Mouse (Mus musculus) yolk sac, embryonic 10.5 days (tissue): Measurements from ENCODE around the gene 0610009B22Rik.
"Not testable (repeated sequence)": the region's sequence is repeated elsewhere in the genome, so short reads cannot be mapped to it uniquely, and the experiment has no call there.

Source experiments
- DNase-seq: peaks from one replicate; pipeline ENCODE4 v3.0.0-alpha.2; 2017; ENCODE audit warnings: low spot score

0610009B22Rik gene

DNA sequence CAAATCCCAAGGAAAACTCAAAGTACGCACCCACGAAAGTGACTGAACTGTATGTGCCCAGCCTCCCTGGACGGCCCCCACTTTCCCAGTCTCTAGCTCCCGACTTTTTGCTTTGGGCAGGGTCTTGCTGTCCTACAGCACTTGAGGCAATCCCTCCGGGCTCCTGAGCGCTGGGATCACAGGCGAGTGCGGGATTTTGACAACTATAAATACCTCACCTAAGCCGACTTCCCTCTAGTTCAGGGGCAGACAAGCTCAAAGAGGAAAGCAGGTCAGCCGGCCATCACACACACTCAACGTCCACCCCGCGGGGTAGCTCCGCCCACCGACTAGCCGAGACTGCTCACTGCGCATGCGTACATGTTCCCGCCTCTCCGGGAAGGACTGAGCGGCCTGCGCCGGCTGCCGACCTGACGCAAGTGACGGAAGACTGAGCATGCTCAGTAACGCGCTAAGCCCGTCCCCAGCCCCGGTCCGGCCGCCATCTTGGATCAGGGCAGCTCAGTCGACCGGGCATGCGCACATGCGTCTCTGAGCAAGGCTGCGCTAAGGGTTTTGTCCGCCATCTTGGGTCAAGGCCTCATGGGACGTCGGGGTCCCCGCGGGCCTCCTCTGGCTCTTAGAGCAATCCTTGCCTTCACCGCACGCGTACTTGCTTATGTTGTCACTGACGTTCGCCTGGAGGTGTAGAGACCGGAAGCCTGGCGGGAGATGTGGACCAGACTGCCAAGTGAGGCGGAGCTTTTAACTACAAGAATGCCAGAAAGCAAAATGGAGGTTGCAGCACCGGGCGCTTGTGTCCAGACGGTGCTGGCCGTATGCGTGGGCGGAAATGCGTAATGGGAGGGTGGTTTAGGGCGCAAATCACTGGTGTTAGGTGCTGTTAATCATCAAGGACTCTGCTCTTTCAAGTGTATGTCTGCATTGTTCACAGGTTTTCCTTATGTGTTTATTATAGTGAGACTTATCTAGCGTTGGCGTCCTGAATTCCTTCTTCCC, at the start of gene 0610009B22Rik:
Gene 0610009B22Rik (minus strand): TSS at position 545 of the 999 bp plus-strand sequence.
- DNase-seq = peak; percentile 100

DNA sequence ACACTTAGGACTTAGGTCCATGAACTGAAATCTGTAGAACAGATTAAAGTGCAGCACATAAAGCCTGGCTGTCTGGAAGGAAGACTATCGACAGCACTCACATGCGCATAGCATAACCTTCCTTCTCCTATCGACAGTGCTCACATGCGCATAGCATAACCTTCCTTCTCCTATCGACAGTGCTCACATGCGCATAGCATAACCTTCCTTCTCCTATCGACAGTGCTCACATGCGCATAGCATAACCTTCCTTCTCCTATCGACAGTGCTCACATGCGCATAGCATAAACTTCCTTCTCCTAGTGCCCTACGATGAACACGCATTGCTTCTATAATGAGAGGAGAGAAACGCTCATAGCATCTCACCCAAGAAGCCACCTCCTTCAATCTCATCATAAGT, 45.5 kb upstream of the 0610009B22Rik start:
- not testable (repeated sequence) for DNase-seq

DNA sequence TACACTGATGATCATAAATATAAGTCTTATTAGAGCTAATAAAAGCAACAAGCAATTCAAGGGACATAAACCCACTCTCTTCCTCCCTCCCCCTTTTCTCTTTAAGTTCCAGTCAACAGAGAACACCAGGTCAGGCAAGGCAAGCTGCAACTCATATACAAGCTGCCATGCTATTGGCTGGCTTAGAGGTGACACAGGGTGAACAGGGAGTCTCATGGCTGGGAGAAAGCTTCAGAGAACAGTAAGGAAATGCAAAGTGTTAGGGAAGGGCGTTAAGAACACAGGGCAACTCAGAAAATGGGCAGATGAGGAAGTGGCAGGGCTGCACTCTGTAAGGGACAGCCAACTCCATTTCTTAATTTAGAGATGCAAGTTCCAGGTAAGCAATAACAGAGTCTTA, 44.2 kb upstream of the 0610009B22Rik start:
- DNase-seq = no peak

DNA sequence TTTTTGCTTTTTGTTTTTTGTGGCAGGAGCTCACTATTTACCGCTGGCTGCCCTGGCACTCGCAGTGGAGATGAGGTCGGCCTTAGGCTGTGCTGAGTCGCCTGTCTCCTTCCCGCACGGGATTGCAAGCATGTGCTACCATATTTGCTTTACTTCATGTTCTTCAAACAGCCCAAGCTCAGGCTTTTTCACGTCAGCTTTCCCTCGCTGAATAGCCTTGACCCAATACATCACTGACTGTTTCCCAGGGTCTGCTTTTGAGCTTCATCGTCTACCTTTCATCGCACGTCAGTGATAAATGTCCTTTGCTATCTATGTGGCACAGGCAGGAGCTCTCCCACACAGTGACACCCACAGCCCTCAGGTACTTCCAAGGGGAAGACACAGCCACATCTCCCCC, 32.4 kb upstream of the 0610009B22Rik start:
- DNase-seq = no peak

DNA sequence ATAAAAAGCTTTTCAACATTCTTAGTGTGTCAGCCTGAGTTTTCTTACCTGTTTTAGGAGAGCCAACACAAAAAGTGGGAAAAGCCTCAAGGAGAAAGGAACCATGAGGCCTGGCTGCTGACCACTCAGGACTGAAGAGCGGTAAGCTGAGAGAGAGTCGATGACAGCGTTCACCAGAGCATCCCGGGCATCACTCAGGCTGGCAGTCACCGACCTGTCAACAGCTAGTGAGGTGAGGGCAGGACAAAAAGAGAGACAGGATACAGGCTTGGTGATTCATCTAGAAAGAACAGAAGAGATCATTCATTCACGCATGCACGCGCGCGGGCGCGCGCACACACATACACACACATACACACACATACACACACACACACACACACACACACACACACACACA, 18.4 kb upstream of the 0610009B22Rik start:
- no peak for DNase-seq

DNA sequence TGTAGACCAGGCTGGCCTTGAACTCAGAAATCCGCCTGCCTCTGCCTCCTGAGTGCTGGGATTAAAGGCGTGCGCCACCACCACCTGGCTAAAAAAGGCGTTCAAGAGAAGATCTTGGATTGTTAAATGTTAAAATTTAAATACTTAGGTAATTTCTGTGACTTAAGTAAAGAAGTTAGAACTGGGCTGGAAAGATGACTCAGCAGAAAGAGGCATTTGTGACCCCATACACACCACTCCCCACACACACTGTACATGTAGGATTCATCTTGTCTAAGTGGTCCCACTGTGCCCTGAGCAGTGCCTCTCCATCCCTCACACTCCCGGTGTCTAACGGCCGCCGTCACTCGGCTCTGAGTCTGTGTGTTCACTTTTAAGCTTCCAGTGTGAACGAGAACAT, 17.8 kb upstream of the 0610009B22Rik start:
- DNase-seq = no peak

DNA sequence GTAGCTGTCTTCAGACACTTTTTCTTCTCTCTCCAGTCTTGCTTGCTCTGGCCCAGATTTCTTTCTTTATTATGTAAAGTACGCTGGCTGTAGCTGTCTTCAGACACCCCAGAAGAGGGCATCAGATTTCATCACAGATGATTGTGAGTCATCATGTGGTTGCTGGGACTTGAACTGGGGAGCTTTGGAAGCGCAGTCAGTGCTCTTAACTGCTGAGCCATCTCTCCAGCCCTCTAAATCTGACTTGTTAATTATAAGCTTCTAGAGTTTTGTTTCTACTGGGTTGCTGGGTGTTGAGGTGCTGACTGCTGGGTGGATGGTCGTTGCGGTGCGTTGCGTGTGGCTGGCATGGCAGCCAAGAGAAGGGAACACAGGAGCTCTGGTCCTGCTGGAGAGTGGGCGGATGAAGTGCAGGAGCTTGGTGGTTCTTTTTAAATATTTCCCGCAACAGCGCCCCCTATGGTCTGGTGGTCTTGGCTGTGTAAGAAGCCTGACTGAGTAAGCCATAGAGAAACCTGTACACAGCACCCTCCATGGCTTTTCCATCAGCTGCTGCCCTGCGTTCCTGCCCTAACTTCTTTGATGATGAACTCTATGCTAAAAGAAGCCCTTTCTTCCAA, 14.8 kb upstream of the 0610009B22Rik start:
- no peak for DNase-seq

DNA sequence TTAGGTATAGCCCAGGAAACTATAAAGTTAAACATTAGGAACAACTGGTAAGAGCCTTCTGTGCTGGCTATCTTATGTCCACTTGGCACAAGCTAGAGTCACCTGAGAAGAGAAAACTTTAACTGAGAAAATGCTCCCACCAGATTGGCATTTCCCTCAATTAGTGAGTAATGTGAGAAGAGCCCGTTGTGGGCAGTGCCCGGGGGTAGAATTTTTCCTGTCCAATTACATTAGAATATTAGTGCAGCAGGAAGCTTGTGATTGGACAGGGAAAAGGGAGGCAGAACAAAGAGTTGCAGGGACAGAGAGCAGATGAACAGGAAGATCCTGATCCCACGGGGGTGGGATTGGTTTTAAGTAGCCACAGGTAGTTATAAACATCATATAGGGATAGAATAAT, 14.2 kb upstream of the 0610009B22Rik start:
- no peak for DNase-seq

DNA sequence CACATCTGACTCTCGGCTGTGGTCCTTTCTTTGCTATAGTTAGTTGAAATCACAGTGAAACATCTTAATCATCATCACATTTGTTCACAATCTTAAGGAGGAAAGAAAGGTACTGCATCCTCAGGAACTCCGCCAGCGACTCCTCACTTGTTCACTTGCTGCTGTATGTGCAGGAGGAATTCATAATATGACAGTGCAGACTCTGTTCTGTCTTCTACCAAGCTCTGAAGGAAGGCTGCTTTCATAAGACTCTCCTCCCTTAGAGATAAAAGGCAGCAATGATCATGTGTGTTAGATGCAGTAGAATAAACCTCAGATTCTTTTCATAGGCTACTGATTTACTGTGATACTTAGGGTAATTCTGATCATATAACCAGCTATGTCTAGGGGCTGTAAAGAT, 6.3 kb upstream of the 0610009B22Rik start:
- DNase-seq = no peak

DNA sequence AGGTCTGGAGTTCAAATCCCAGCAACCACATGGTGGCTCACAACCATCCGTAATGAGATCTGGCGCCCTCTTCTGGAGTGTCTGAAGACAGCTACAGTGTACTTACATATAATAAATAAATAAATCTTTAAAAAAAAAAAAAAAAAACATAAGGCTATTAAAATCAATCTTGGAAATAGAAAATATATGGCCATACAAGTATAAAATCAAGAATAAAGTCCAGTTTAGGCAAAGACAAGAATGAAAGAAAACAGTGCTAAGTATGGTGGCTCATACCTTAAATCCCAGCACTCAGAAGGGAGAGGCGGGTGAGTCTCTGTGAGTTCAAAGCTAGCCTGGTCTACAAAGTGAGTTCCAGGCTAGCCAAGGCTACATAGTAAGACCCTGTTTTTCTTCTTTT, 1.9 kb upstream of the 0610009B22Rik start:
- not testable (repeated sequence) for DNase-seq

DNA sequence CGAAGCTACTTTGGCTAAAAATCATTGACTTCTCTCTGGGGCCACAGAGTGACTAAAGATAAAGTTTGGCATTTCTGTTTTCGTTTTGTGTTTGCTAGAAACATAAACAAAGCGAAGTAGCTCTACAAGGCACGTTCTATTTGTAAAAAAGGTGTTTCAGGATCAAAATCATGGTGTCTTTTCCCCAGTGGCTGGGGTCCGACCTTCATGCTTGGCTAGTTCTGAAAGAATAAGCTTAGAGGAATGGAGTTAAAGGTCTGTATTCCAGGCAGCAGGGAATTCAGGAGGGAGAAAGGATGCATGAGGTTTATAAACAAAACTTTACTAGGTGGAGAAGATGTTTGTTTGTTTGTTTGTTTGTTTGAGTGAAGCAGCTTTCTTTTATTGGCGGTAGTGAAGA, 669 bp upstream of the 0610009B22Rik start:
- no peak for DNase-seq

DNA sequence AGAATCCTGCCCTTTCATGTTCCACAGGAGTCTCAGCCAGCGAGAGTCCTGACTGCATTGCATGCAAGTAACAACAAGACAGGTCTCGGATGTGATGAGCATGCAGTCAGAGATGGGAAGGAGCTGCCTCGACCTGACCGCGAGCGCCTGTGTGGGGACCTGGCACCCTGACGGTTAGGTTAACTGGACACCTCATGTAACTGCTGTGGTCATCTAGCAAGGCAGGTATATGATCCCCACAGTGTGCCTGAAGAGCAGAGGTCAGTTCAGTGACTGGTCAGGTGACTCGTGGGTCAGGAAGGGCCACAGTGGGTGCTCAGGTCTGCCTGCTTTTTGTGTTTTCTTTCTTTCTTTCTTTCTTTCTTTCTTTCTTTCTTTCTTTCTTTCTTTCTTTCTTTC, 6.7 kb downstream of the 0610009B22Rik start:
- no peak for DNase-seq

DNA sequence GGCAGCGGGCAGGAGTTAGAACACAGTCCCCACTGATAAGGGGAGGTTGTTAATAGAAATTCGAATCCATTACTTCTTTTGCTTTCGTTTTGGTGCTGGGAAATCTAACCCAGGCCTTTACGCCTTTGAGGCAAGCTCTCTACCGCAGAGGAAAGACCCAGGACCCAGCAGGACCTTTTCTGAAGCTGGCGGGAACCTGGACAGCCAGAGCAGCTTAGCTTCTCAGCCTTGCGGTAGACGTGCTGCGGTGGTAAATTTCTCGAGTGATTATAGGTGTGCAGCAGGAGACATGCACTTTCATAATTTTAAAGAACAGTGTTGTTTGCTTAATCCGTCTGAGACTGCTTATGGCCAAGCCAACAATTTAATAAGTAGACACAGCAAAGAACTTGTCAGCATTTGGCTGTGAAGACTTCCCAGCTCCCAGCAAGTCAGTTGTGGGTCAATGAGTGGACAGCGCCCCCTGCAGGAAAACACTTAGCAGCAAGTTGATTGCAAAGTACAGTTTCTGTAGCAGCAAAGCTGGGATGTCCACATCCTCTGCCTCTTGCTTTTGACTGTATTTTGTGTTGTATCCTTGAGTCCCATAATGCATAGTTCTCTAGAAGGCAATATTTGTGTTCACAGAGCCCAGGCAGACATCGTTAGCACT, 7.2 kb downstream of the 0610009B22Rik start:
- peak; percentile 80 for DNase-seq

DNA sequence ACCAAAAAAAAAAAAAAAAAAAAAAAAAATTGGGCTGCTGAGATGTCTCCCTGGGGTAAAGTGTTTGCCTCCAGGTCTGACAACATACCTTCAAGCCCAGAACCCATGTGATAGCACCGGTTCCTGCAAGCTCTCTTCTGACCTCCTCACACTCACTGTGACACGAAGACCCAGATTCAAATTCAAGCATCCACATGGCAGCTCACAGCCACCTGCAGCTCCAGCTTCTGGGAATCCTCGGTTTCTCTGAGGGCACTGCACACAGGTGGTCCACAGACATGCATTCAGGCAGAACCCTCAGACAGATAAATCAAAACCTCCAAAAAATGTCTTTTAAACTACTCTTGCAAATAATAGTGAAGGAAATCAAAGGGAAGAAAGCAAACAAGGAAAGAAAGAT, 9.2 kb downstream of the 0610009B22Rik start:
- no peak for DNase-seq

DNA sequence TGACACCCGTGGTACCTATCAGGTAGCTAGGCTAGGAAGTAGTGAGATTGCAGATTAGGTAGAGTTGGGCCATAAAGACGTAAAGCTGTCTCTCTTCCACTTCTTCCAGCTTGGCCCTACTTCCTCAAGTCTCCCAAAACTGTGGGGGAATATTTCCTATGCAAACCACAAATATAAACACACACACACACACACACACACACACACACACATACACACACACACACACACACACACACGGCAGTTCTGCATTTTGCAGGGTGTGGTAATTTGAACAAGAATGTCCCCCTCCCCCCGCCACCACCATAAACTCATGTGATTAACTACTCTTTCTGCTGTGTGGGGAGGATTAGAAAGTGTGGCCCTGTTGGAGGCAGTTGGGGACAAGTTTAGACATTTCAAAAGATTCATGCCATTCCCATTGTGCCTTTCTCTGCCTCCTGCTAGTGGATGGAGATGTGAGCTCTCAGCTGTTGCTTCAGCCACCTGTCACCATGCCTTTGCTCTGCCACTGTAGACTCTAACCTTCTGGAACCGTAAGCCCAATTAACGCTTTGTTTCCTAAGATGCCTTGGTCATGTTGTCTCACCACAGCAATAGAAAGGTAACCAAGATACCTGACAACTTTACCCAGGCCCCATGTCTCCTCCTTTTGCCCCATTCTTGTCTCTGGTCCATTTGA, 10.8 kb downstream of the 0610009B22Rik start:
- no peak for DNase-seq

DNA sequence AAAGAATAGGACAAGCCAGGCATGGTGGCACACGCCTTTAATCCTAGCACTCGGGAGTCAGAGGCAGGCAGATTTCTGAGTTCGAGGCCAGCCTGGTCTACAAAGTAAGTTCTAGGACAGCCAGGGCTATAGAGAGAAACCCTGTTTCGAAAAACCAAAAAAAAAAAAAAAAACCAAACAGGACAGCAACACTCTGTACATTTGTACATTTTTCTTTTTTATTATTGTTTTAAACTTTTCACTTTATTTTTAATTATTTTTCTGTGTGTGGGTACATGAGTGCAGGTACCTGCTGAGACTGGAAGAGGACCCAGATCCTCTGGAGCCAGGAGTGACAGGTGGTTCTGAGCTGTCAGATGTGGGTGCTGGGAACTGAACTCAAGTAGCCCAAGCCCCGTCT, 13.3 kb downstream of the 0610009B22Rik start:
- DNase-seq = no peak

DNA sequence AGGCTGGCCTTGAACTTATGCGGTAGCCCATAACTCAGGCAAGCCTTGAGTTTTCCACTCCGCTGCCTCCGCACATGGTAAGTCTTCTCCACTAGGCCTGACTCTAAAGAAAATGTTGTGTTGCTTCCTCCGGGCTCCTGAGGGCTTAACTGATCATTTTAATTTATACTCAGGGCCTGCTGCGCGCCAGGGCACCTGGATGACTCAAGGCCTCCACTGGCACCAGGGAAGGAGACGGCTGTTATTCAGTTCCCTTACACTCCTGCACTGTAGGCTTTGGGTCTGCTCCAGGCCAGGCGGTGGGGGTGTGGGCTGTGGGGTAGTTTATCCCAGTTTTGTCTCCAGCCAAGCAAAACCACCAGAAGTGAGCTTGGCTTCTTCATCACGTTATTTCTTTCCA, 15.4 kb downstream of the 0610009B22Rik start:
- DNase-seq = no peak

DNA sequence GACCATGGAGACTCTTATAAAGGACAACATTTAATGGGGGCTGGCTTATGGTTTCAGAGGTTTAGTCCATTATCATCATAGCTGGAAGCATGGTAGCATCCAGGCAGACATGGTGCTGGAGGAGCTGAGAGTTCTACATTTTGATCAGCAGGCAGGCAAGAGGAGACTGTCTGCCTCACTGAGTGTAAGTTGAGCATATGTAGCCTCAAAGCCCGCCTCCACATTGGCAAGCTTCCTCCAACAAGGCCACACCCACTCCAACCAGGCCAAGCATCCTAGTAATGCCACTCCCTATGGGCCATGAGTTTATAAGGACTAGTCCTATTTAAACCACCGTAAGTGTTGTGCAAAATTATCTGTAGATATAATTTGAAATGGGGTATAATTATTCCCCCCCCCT, 17.3 kb downstream of the 0610009B22Rik start:
- no peak for DNase-seq

DNA sequence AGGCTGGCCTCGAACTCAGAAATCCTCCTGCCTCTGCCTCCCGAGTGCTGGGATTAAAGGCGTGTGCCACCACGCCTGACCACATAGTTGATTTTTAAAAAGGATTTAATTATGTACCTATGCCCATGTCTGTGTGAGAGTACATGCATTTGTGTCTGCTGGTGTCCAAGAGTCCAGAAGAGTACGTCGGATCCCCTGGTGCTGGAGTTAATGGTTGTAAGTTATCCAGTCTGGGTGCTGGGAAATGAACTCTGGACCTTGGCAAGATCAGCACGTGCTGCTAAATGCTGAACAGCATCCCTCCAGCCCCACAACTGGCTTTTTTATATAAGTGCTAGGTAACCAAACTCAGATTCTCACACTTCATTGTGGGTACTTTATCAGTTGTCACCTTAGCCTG, 17.8 kb downstream of the 0610009B22Rik start:
- peak; percentile 43 for DNase-seq

DNA sequence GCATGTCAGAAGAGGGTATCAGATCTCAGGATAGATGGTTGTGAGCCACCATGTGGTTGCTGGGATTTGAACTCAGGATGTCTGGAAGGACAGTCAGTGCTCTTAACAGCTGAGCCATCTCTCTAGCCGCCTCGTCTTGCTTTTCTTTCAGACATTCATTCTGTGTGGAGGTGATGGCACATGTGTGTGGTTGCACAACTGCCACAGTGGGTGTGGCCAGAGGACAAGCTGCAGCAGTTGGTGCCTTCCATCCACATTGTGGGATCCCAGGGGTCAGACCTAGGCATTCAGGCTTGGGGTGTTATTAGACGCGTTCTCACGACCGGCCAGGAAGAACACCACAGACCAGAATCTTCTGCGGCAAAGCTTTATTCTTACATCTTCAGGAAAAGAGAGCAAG, 23.9 kb downstream of the 0610009B22Rik start:
- not testable (repeated sequence) for DNase-seq

DNA sequence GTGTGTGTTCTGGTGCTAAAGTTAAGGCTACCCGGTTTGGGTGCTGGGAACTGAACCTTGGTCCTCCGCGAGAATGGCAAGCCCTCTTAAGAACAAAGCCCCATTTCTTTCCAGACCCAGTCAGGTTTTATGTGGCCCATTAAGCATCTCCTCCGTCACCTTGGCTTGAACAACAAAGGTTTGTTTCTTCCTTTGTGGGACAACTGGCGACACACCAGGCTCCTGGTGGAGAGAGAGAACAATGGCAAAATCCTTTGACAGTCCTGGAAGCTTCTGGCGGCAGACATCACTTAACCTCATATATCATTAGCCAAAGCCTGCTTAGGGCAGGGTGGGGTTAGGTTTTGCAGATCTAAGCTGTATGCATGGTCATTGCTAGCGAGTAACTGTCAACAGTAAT, 26.0 kb downstream of the 0610009B22Rik start:
- DNase-seq = no peak

DNA sequence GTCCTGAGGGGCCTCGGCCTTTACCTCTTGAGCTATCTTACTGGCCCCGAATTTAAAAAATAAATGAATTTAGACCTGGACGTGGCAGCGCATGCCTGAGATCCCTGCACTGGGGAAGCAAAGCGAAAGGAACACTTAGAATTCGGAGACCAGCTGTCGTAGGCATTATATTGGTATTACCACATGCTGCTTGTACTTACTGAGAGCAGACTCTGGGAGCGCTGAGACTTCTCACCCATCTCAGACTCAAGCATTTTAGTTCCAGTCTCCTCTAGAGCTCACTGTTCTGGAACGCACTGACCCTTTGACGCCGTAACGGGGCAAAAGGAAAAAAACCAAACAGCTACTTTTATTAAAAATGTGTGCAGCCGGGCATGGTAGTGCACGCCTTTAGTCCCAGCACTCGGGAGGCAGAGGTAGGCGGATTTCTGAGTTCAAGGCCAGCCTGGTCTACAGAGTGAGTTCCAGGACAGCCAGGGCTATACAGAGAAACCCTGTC, 26.8 kb downstream of the 0610009B22Rik start:
- DNase-seq = no peak
